Mouse (Mus musculus) intestine, postnatal 0 days (tissue): ENCODE results near the gene Wsb2. TPM values are rescaled to one million over a fixed set of nuclear protein-coding genes. Genes with fewer than 3 reads are reported as not detected.

ENCODE experiments used
- ATAC-seq: fragments of 200-750 bp; cut with Nextera tagmentation; 2 replicates; pipeline ENCODE4 v1.8.0; 2017; ENCODE audit warnings: mild to moderate bottlenecking, moderate TSS enrichment, moderate library complexity
- H3K27ac ChIP-seq: fragments of 300-500 bp; sonication (generic); 2 replicates; pipeline ENCODE4 v1.5.1; 2014; ENCODE audit warnings: mild to moderate bottlenecking, low read depth, low read length, moderate library complexity
- H3K27me3 ChIP-seq: fragments of 300-500 bp; sonication (generic); replicated peaks from 2 replicates; pipeline ENCODE4 v1.6.1; 2014; ENCODE audit warnings: low read length, mixed read lengths; ENCODE audit not compliant: control insufficient read depth, insufficient read depth
- H3K36me3 ChIP-seq: fragments of 300-500 bp; sonication (generic); 2 replicates; pipeline ENCODE4 v1.6.1; 2014; ENCODE audit warnings: mild to moderate bottlenecking, moderate library complexity; ENCODE audit not compliant: control insufficient read depth, insufficient read depth
- H3K4me1 ChIP-seq: fragments of 300-500 bp; sonication (generic); replicated peaks from 2 replicates; pipeline ENCODE4 v1.6.1; 2014; ENCODE audit warnings: antibody characterized with exemption, low read length, mixed read lengths; ENCODE audit not compliant: control insufficient read depth, insufficient read depth
- H3K4me2 ChIP-seq: fragments of 300-500 bp; sonication (generic); replicated peaks from 2 replicates; pipeline ENCODE4 v1.6.1; 2014; ENCODE audit warnings: low read depth, mild to moderate bottlenecking, moderate library complexity
- H3K4me3 ChIP-seq: fragments of 300-500 bp; sonication (generic); 2 replicates; pipeline ENCODE4 v1.5.1; 2014; ENCODE audit warnings: low read depth, low read length
- H3K9ac ChIP-seq: fragments of 300-500 bp; sonication (generic); 2 replicates; pipeline ENCODE4 v1.6.1; 2014; ENCODE audit warnings: mild to moderate bottlenecking, low read depth, low read length
- H3K9me3 ChIP-seq: fragments of 300-500 bp; sonication (generic); 2 replicates; pipeline ENCODE4 v1.6.1; 2016; ENCODE audit warnings: mixed run types; ENCODE audit not compliant: control insufficient read depth
- CTCF ChIP-seq: sonication (generic); IDR thresholded peaks from 2 replicates; pipeline ENCODE4 v1.5.1; 2016; ENCODE audit warnings: low read depth, mild to moderate bottlenecking, control low read depth, antibody characterized with exemption, moderate library complexity
- WGBS: fragments of 180-500 bp; shearing (Covaris S2); extraction: QIAGEN DNeasy Blood & Tissue Kit; methylation state at CpG from one replicate; pipeline ENCODE4 v1.1.7; 2014; 5-methylcytosine and 5-hydroxymethylcytosine counted together
- polyA plus RNA-seq: library from polyadenylated mRNA; unstranded; fragments of >200 nt; fragmentation: Nextera tagmentation; extraction: Ambion mirVana; gene quantifications from 2 replicates; pipeline ENCODE4 v1.2.1, GENCODE M21; 2015

Wsb2 gene
- polyA plus RNA-seq, 1 experiment from 2014 or later = 125 TPM

DNA sequence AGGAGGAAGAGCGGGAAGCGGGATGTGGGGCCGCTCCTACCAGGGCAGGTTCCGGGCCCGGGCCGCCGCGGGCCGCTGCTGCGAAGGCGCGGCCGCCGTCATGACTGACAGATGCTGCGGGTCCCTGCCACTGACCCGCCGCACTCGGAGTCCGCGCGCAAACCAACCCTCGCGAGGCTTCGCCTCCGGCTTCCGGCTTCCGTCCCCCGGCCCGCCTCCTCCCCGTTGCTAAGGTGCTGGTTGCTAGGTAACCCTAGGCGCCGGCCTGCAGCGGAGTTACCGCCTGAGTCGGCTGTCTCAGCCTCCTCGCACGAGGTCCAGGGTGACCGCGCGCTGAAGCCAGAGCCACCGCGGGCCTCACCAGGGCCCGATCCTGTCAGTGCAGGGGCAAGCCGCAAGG is 31.8 kb downstream of the Wsb2 start, which contains the start of gene Rfc5:
Rfc5 (minus strand) TSS at position 171 of the 400 bp plus-strand sequence.
- no peaks in the 10 kb centered on the region for H3K27me3 ChIP-seq
- TF ChIP-seq CTCF = no peak
- 0 out of 2 replicates have a peak, but pooled peaks cover 5% of the 10 kb centered on the region for H3K9me3 ChIP-seq
- WGBS = 0% methylated on average over 42 of the region's 44 CpGs
- peaks cover 17% of the 10 kb centered on the region; the same call in 1 of the 2 replicates for H3K36me3 ChIP-seq
- H3K27ac ChIP-seq = peak within 1 kb of the TSS; percentile 31
- H3K4me2 ChIP-seq = peak within 1 kb of the TSS; percentile 80
- H3K4me3 ChIP-seq = peak within 1 kb of the TSS; percentile 61
- peaks cover 4% of the 10 kb centered on the region; the same call in 1 of the 2 replicates for H3K4me1 ChIP-seq
- ATAC-seq = peak; percentile 97
- peak within 1 kb of the TSS; percentile 58 for H3K9ac ChIP-seq

DNA sequence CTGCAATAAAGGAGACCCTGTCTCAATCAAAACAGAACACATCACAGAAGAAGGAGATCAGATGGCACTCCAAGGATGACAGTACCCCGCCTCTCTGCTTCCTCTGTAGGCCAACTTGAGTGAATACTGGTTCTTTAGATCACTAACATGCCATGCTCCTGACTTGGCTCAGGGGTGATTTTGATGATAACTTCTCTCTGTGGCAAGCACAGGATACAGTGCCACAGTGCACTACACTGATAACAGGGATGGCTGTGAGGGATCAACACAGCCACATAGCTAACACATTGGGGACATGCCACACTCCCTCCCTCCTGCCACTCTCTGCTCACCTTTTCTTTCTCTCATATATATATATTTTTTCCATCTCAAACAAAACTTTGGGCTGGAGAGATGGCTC is 33.8 kb downstream of the Wsb2 start:
- no peak for TF ChIP-seq CTCF
- ATAC-seq = no peak
- Histone ChIP-seq H3K9me3 (0 out of 2 replicates have a peak, but pooled peaks cover 5% of the 10 kb centered on the region), H3K27me3 (no peaks in the 10 kb centered on the region), H3K4me3 (no peak overlapping the region), H3K4me2 (no peak overlapping the region), H3K36me3 (no peaks in the 10 kb centered on the region), H3K4me1 (peaks cover 4% of the 10 kb centered on the region; the same call in 1 of the 2 replicates), H3K27ac (no peak overlapping the region), H3K9ac (no peak overlapping the region)
- 95% methylated on average over 1 of the region's 1 CpGs for WGBS

DNA sequence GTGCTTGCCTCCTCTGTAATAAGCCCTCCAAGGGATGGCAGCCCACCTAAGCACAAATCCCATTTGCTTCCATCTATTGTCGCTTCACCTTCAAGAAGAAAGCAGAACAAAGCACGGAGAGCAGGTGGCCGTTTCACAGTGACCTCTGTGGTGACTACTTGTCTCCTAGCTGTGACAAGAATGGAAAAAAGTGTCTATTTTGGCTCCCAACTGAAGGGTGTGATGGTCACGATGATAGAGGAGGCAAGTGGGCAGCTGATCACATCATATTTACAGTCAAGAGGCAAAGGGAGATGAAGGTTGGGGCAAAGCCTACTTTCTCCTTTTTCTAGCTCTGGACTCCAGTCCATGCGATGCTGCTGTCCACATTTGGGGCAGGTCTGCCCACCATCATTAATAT is 38.7 kb downstream of the Wsb2 start:
- Histone ChIP-seq H3K9me3 (0 out of 2 replicates have a peak, but pooled peaks cover 5% of the 10 kb centered on the region), H3K27me3 (no peaks in the 10 kb centered on the region), H3K27ac (no peak overlapping the region), H3K4me1 (no peaks in the 10 kb centered on the region), H3K4me3 (no peak overlapping the region), H3K36me3 (no peaks in the 10 kb centered on the region), H3K9ac (no peak overlapping the region), H3K4me2 (no peak overlapping the region)
- ATAC-seq = no peak
- WGBS = 82% methylated on average over 5 of the region's 5 CpGs
- TF ChIP-seq CTCF = no peak

DNA sequence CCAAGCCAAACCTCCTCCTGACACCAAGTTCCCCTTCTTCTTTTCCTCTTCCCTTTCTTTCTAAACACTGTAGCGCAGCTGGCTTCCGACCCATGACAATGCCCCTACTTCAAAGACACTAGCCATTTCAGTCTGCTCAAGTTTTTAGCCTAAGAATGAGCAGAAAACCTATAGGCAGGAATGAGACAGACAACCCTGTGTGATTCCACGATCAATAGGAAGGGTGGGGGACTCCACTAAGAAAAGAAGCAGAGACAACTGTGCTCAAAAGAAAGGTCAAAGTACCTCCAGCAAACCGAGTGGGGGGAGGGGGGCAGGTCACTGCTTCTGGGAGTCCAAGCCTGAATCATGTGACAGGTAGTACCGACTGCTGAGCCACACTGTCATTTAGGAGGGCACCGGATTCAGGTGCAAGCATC is 39.5 kb downstream of the Wsb2 start:
- Histone ChIP-seq H3K4me1 (no peaks in the 10 kb centered on the region), H3K4me3 (no peak overlapping the region), H3K4me2 (no peak overlapping the region), H3K9ac (no peak overlapping the region), H3K27ac (no peak overlapping the region), H3K9me3 (0 out of 2 replicates have a peak, but pooled peaks cover 5% of the 10 kb centered on the region), H3K27me3 (no peaks in the 10 kb centered on the region), H3K36me3 (no peaks in the 10 kb centered on the region)
- 58% methylated on average over 6 of the region's 6 CpGs for WGBS
- no peak for ATAC-seq
- no peak for TF ChIP-seq CTCF

DNA sequence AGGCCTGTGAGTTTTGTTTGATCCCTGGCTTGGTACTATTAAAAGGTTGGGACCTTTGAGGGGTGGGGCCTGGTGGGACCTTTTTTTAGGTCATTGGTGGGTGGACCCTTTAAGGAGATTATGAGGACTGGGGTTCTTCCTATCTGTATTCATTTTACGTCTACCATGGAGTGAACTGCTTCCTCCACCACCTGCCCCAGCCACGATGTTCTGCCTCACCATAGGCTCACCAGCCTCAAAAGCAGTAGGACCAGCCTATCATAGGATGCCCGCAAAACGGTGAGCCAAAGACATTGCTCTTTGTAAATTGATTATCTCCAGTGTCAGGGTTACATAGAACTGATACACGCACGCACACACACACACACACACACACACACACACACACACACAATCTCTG is 40.3 kb downstream of the Wsb2 start:
- H3K4me2 ChIP-seq = no peak overlapping the region
- no peak overlapping the region for H3K4me3 ChIP-seq
- ATAC-seq = no peak

DNA sequence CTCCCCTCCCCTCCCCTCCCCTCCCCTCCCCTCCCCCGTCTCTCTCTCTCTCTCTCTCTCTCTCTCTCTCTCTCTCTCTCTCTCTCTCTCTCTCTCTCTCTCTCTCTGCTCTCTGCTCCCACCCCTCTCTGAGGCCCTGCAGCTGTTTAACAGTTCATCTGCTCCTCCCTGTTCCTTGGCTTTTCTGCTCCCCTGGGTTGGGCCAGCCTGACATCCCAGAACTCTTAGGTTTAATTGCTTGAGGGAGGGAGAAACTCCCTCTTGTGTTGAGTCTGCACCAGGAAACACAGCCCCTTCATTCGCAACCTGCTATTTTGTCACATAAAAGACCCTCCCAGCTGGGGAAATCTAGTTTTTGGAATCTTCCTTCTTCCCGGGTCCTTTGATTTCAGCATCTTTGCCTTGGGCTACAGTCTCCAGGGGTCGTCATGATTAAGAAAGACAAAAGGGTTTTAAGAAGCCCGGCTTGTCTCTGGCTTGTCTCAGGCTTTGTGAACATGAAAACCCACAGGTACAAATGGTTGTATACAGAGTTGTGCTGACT is 41.0 kb downstream of the Wsb2 start:
- Histone ChIP-seq H3K4me1 (no peaks in the 10 kb centered on the region), H3K27ac (no peak overlapping the region), H3K27me3 (no peaks in the 10 kb centered on the region), H3K4me3 (no peak overlapping the region), H3K9ac (no peak overlapping the region), H3K36me3 (no peaks in the 10 kb centered on the region), H3K9me3 (0 out of 2 replicates have a peak, but pooled peaks cover 5% of the 10 kb centered on the region), H3K4me2 (no peak overlapping the region)
- no peak for ATAC-seq
- WGBS = 57% methylated on average over 4 of the region's 5 CpGs
- peak; percentile 33 for TF ChIP-seq CTCF

More for the DNA sequence above, 40.3 kb downstream of the Wsb2 start:
- H3K9me3 ChIP-seq = 0 out of 2 replicates have a peak, but pooled peaks cover 5% of the 10 kb centered on the region
- WGBS = 73% methylated on average over 6 of the region's 6 CpGs
- H3K27ac ChIP-seq = no peak overlapping the region
- H3K4me1 ChIP-seq = no peaks in the 10 kb centered on the region
- no peak for TF ChIP-seq CTCF
- no peaks in the 10 kb centered on the region for H3K36me3 ChIP-seq
- no peak overlapping the region for H3K9ac ChIP-seq
- no peaks in the 10 kb centered on the region for H3K27me3 ChIP-seq

DNA sequence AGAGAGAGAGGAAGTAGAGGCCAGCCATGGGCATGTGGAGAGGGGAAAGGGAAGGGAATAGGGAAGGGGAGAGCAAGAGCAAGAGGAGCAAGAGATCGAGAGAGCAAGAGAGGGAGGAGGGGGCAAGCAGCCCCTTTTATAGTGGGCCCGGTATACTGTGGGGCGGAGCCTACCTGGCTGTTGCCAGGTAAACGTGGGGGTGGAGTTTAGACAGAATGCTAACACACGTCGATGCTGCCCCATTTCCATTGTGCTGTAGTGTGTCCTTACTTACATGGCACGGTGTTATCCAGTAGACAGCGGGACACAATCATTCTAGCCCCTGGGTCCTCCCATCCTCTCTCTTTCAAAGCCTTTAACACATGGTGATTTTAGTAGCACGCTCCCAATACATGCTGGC is 42.2 kb downstream of the Wsb2 start:
- no peak for ATAC-seq
- Histone ChIP-seq H3K4me2 (no peak overlapping the region), H3K4me1 (no peaks in the 10 kb centered on the region), H3K9me3 (no peaks in the 10 kb centered on the region), H3K36me3 (no peaks in the 10 kb centered on the region), H3K27me3 (no peaks in the 10 kb centered on the region), H3K27ac (no peak overlapping the region), H3K9ac (no peak overlapping the region), H3K4me3 (no peak overlapping the region)
- WGBS = 64% methylated on average over 9 of the region's 9 CpGs
- no peak for TF ChIP-seq CTCF
